Comparison of ENCODE assay signal across 19 mouse cellular contexts in genomic region chr5:142940393-142940792, GRCm38 (mm10). TPM values are rescaled to one million over a fixed set of nuclear protein-coding genes. Genes with fewer than 3 reads are reported as not detected.
DNase-seq lines count a peak whose midpoint lies in the region; ATAC-seq and TF ChIP-seq lines count a peak whose summit lies in the region.
"Had no signal": no experiment of that assay in that cellular context is flagged by ENCODE, and none has a peak within 500 bp of the region (broad histone marks: within the 10 kb centered on the region; RNA-seq: fewer than 3 reads in every experiment).

No protein-coding gene starts in this region.

- 73% methylated on average over 2 of the region's 2 CpGs for WGBS in kidney, adult 2 months
- 70% methylated on average over 2 of the region's 2 CpGs for WGBS in kidney, embryonic 16.5 days

- H3K9ac ChIP-seq in kidney, embryonic 16.5 days (replicated peaks; ENCODE audit: low read length) = no peak overlapping the region
- H3K9ac ChIP-seq: limb, embryonic 15.5 days had no signal

- TF ChIP-seq CTCF in kidney, adult 2 months (conservative IDR thresholded peaks at IDR 0.05; ENCODE audit: insufficient read depth, insufficient read length, low read depth, low read length) = 0 out of 2 replicates have a peak, but pooled peaks have one; percentile 3
- peak; percentile 3; the same call in 1 of the 2 replicates for TF ChIP-seq CTCF in testis, adult 2 months (IDR thresholded peaks at IDR 0.05; ENCODE audit: control insufficient read depth, insufficient read depth, insufficient replicate concordance, low read depth, low read length)
- TF ChIP-seq CTCF in Patski (IDR thresholded peaks at IDR 0.05) = peak; percentile 49

- no peaks in the 10 kb centered on the region for H3K36me3 ChIP-seq in kidney, adult 2 months (ENCODE audit: control insufficient read depth, insufficient read depth, low read length)
- no peaks in the 10 kb centered on the region for H3K36me3 ChIP-seq in kidney, embryonic 16.5 days (ENCODE audit: insufficient read depth, low read length)
- no peaks in the 10 kb centered on the region for H3K36me3 ChIP-seq in testis, adult 2 months (ENCODE audit: control insufficient read depth, insufficient read depth, low read length)
- H3K36me3 ChIP-seq: limb, embryonic 15.5 days; midbrain, embryonic 10.5 days had no signal

- no peak overlapping the region for H3K27ac ChIP-seq in kidney, adult 2 months (ENCODE audit: insufficient read depth, low read depth, low read length)
- H3K27ac ChIP-seq in kidney, embryonic 16.5 days (ENCODE audit: low read length) = no peak overlapping the region
- no peak overlapping the region for H3K27ac ChIP-seq in testis, adult 2 months (ENCODE audit: control insufficient read depth, insufficient read depth, low read depth, low read length)
- H3K27ac ChIP-seq: limb, embryonic 15.5 days; midbrain, embryonic 10.5 days had no signal

- no peak overlapping the region for H3K4me2 ChIP-seq in kidney, embryonic 16.5 days (replicated peaks; ENCODE audit: low read depth, low read length)
- H3K4me2 ChIP-seq: heart, embryonic 11.5 days; limb, embryonic 15.5 days had no signal

- POLR2A ChIA-PET in Patski (lab: Charles Lee) = no interaction called here

- no peak for TF ChIP-seq POLR2A in kidney, adult 2 months (IDR thresholded peaks at IDR 0.05; ENCODE audit: low read depth, low read length)
- TF ChIP-seq POLR2A in testis, adult 2 months (IDR thresholded peaks at IDR 0.05; ENCODE audit: control insufficient read depth, low read depth, low read length) = no peak

- no peak for ATAC-seq in kidney, embryonic 16.5 days (ENCODE audit: low FRiP score, low TSS enrichment)
- ATAC-seq in Patski = no peak

- DNase-seq in kidney, adult 2 months = no peak
- DNase-seq in testis, postnatal 14 days (ENCODE audit: low spot score) = no peak
- DNase-seq in Patski (ENCODE audit: low read depth, low spot score) = no peak
- DNase-seq in embryo, embryonic 11 days = no peak
- no peak for DNase-seq in embryo, embryonic 10.5 days (ENCODE audit: low spot score)
- DNase-seq: adrenal gland, postnatal 14 days; cerebellum, postnatal 10 days; gastrocnemius, postnatal 10 days; heart, postnatal 36 days; kidney, postnatal 10 days; lung, postnatal 14 days; retina, postnatal 1 day; thymus, postnatal 4 days had no signal

- no peak overlapping the region for H3K4me3 ChIP-seq in kidney, adult 2 months (ENCODE audit: insufficient read depth, low read depth, low read length)
- no peak overlapping the region for H3K4me3 ChIP-seq in kidney, embryonic 16.5 days (ENCODE audit: low read length)
- H3K4me3 ChIP-seq in testis, adult 2 months (ENCODE audit: control insufficient read depth, low read depth, low read length) = no peak overlapping the region
- H3K4me3 ChIP-seq: limb, embryonic 15.5 days; midbrain, embryonic 10.5 days; myocyte had no signal

- 0 out of 2 replicates have a peak, but pooled peaks cover 5% of the 10 kb centered on the region for H3K9me3 ChIP-seq in kidney, embryonic 16.5 days (ENCODE audit: low read length)
- H3K9me3 ChIP-seq: limb, embryonic 15.5 days; midbrain, embryonic 10.5 days had no signal

- no peaks in the 10 kb centered on the region for H3K27me3 ChIP-seq in kidney, adult 2 months (replicated peaks; ENCODE audit: control insufficient read depth, insufficient read depth, low read length)
- H3K27me3 ChIP-seq in kidney, embryonic 16.5 days (ENCODE audit: insufficient read depth, low read length) = no peaks in the 10 kb centered on the region
- no peaks in the 10 kb centered on the region for H3K27me3 ChIP-seq in testis, adult 2 months (ENCODE audit: control insufficient read depth, insufficient read depth, low read length)
- no peaks in the 10 kb centered on the region for H3K27me3 ChIP-seq in Patski
- H3K27me3 ChIP-seq: limb, embryonic 15.5 days had no signal

- H3K4me1 ChIP-seq in kidney, adult 2 months (ENCODE audit: control insufficient read depth, insufficient read depth, low read length) = 0 out of 2 replicates have a peak, but pooled peaks cover 4% of the 10 kb centered on the region
- peaks cover 7% of the 10 kb centered on the region; the same call in 1 of the 2 replicates for H3K4me1 ChIP-seq in kidney, embryonic 16.5 days (ENCODE audit: insufficient read depth, low read length)
- H3K4me1 ChIP-seq in testis, adult 2 months (ENCODE audit: control insufficient read depth, insufficient read depth, low read length) = peaks cover 9% of the 10 kb centered on the region

- CTCF ChIA-PET in Patski (lab: Charles Lee) = interaction anchor here (1.3 kb wide), 1 partner anchor 128 kb away, joined by 5 read pairs; no protein-coding TSS in a partner anchor

- in situ Hi-C loops in Patski (cut with MboI; ENCODE audit: low pct_unique_long_range_greater_than_20kb) = no loop called here

RNA-seq across cellular contexts. Expression of gene Fscn1, which starts 19.8 kb away (rescaled TPM):
- polyA plus RNA-seq in kidney, adult 2 months (2012; rRNA removed) = 23.1 and 28.5 TPM in 2 replicates
- polyA plus RNA-seq in kidney, embryonic 16.5 days (2015; fragmentation: Nextera tagmentation; extraction: Ambion mirVana) = 302 and 349 TPM in 2 replicates
- polyA plus RNA-seq in testis, adult 2 months (2012; rRNA removed) = 27.1 and 27.3 TPM in 2 replicates
- 246 TPM for polyA plus RNA-seq in Patski (2021)

RNA-seq across cellular contexts. Expression of gene Actb, which starts 33.8 kb away (rescaled TPM):
- polyA plus RNA-seq in kidney, adult 2 months (2012; rRNA removed) = 2,111 and 2,511 TPM in 2 replicates
- polyA plus RNA-seq in kidney, embryonic 16.5 days (2015; fragmentation: Nextera tagmentation; extraction: Ambion mirVana) = 12,646 and 13,929 TPM in 2 replicates
- 1,383 and 1,491 TPM in 2 replicates for polyA plus RNA-seq in testis, adult 2 months (2012; rRNA removed)
- 2,926 TPM for polyA plus RNA-seq in Patski (2021)

RNA-seq across cellular contexts. Expression of gene Fbxl18, which starts 45.2 kb away (rescaled TPM):
- 11.5 and 17.2 TPM in 2 replicates for polyA plus RNA-seq in kidney, adult 2 months (2012; rRNA removed)
- 14.0 and 17.2 TPM in 2 replicates for polyA plus RNA-seq in kidney, embryonic 16.5 days (2015; fragmentation: Nextera tagmentation; extraction: Ambion mirVana)
- polyA plus RNA-seq in testis, adult 2 months (2012; rRNA removed) = 8.5 and 8.9 TPM in 2 replicates
- 11.1 TPM for polyA plus RNA-seq in Patski (2021)
